Mouse (Mus musculus) brown adipose tissue, adult 24 weeks (tissue): ENCODE data around the gene C8g. TPM values are rescaled to one million over a fixed set of nuclear protein-coding genes. Genes with fewer than 3 reads are reported as not detected.

Experiments used
- H3K27ac ChIP-seq: fragments of 200-500 bp; replicated peaks from 2 replicates; pipeline ENCODE4 v1.5.1; 2012; ENCODE audit warnings: low read depth, mild to moderate bottlenecking, low read length
- H3K4me1 ChIP-seq: fragments of 200-500 bp; 2 replicates; pipeline ENCODE4 v1.6.1; 2012; ENCODE audit warnings: low read length, mixed read lengths; ENCODE audit not compliant: control insufficient read depth, insufficient read depth, insufficient read length
- H3K4me3 ChIP-seq: fragments of 200-500 bp; 2 replicates; pipeline ENCODE4 v1.5.1; 2012; ENCODE audit warnings: low read depth, mild to moderate bottlenecking, low read length, moderate library complexity; ENCODE audit not compliant: insufficient read depth
- polyA plus RNA-seq: library from polyadenylated mRNA; stranded (reverse); fragments of >200 nt; gene quantifications from 2 replicates; pipeline ENCODE4 v1.2.4, GENCODE M21; 2012; ENCODE audit not compliant: missing spikeins, insufficient read depth, insufficient read length

C8g gene
- polyA plus RNA-seq, 1 experiment = 9.2 TPM

- Histone ChIP-seq H3K27ac (no peak overlapping the region), H3K4me3 (no peak overlapping the region), H3K4me1 (peaks cover 2% of the 10 kb centered on the region; the same call in 1 of the 2 replicates)
These were observed 13.4 kb downstream of the C8g start for GRCm38 (mm10) chr2:25487965-25488670.

DNA sequence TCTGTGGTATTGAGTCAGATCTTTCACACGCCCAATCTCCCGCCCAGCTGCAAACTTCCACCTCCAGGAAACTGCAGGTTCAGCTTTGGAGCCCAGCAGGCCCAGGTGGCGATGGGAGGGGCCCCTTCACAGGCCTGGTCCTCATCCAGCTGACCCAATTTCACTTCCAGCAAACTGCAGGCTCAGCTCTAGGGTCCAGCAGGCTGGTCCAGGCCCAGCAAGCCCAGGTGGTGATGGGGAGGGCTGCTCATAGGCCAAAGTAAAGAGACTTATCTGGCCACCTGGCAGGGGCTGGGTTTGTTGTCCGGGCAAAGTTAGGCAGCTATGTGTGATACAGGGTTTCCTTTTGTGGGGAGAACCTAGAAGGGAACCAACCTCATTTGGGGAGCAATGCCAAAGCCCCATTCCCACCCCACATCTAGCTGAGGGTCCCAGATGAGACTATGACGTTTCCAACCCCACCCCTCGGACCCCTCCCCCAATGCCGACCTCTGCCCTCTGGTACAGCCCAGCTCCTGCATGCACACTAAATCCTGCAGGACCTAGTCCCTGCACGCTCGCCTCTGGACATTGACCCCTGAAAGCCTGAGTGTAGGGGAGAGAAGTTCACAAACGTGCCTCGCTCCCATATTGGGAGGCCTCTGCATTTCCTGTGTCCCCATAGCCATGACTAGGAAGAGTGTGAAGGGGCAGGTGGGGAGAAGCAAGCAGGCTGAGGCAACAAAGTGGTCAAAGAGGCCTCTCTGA, 16.4 kb downstream of the C8g start:
- Histone ChIP-seq H3K4me1 (peaks cover 2% of the 10 kb centered on the region; the same call in 1 of the 2 replicates), H3K27ac (no peak overlapping the region), H3K4me3 (no peak overlapping the region)

DNA sequence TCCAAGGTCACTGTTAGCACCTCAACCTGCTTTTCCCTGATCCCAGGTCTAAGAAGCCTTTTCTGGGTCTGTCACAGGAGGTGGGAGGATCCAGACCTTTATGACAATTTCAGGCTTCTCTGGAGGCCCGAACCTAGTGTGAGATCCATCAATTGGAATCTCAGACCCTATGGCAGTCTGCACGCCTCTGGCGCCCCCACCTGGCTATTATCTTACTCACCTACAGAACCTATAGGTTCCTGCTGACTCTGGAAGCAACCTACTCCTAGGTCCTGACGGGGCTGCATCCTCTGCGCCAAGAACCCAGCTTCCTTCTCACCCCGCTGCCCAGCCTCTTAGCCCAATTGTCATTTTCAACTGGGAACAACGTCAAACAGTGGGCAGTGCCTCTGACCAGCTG, 18.6 kb downstream of the C8g start:
- no peak overlapping the region for H3K4me3 ChIP-seq
- H3K4me1 ChIP-seq = peaks cover 7% of the 10 kb centered on the region
- H3K27ac ChIP-seq = no peak overlapping the region

- peaks cover 7% of the 10 kb centered on the region for H3K4me1 ChIP-seq
- no peak overlapping the region for H3K27ac ChIP-seq
- H3K4me3 ChIP-seq = no peak overlapping the region
These were observed 21.0 kb downstream of the C8g start for GRCm38 (mm10) chr2:25480541-25480940.

DNA sequence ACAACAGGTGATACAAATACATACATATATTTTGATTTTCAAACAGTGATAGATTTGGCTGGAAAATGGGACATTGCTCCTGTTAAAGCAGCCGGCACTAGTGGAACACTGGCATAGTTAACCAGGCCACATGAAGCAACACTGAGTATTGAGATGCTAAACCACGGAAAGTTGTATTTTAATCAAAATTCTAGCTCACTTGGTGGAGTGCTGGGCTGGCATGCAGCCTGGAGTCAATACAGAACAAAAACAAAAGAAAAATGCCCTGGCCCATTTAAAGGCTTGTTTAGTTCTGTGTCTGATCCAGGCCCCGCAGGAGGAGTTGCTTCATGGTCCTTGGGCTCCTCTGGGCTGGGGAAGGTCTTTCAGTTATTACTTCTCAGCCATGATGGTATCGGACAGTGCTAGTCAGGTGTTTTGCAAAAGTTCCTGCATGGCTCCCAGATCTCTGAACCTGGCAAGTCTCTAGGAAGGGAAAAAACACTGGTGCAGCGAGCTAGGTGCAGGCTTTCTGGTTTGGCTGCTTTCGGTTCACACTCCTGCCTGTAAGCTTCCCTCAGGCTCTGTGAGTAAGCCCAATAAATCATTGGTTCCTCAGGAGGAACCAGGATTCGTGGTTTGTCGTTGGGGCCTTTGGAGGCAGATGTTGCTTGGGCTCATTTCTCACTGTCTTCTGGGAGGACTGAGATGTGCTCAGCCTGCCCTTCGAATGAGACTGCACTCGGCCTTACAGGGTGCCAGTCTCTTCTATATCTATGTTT, 21.8 kb downstream of the C8g start:
- peaks cover 7% of the 10 kb centered on the region for H3K4me1 ChIP-seq

GRCm38 (mm10) chr2:25477967-25478675, 23.4 kb downstream of the C8g start:
- H3K4me3 ChIP-seq = no peak overlapping the region
- H3K4me1 ChIP-seq = peaks cover 17% of the 10 kb centered on the region
- H3K27ac ChIP-seq = peak overlapping the region; percentile 33

More for the DNA sequence above, 21.8 kb downstream of the C8g start:
- no peak overlapping the region for H3K4me3 ChIP-seq
- H3K27ac ChIP-seq = no peak overlapping the region

DNA sequence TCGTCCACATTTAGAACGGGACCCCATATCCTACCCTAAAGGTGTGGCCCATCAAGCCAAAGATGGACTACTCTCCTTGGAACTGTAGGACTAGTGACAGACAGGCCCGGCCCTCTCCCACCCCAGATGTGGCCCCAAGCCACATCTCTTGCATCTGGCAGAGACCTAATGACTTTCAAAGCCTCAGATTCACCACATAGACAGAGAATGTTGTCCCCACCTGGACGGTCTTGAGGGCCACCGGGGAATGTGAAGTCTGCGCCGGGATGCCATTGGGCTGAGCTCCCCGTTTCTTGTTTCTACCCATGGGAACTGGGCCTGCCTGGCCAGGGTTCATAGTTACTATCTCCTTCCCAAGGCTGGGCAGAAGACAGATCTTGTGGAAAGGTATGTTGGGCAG, 24.0 kb downstream of the C8g start:
- H3K27ac ChIP-seq = no peak overlapping the region
- peaks cover 17% of the 10 kb centered on the region for H3K4me1 ChIP-seq
- no peak overlapping the region for H3K4me3 ChIP-seq

- peak overlapping the region; percentile 100 for H3K27ac ChIP-seq
- H3K4me1 ChIP-seq = peaks cover 16% of the 10 kb centered on the region
- no peak overlapping the region for H3K4me3 ChIP-seq
These were observed 29.0 kb downstream of the C8g start for GRCm38 (mm10) chr2:25472550-25472949.

GRCm38 (mm10) chr2:25469969-25470368, 31.6 kb downstream of the C8g start, which contains the start of gene Ptgds:
TSS of gene Ptgds (minus strand) at chr2:25470046.
- H3K27ac ChIP-seq = no peak within 1 kb of the TSS
- H3K4me1 ChIP-seq = peaks cover 27% of the 10 kb centered on the region
- H3K4me3 ChIP-seq = no peak within 1 kb of the TSS

GRCm38 (mm10) chr2:25468962-25469915, 32.3 kb downstream of the C8g start:
- H3K27ac ChIP-seq = no peak overlapping the region
- no peak overlapping the region for H3K4me3 ChIP-seq
- H3K4me1 ChIP-seq = peaks cover 28% of the 10 kb centered on the region

DNA sequence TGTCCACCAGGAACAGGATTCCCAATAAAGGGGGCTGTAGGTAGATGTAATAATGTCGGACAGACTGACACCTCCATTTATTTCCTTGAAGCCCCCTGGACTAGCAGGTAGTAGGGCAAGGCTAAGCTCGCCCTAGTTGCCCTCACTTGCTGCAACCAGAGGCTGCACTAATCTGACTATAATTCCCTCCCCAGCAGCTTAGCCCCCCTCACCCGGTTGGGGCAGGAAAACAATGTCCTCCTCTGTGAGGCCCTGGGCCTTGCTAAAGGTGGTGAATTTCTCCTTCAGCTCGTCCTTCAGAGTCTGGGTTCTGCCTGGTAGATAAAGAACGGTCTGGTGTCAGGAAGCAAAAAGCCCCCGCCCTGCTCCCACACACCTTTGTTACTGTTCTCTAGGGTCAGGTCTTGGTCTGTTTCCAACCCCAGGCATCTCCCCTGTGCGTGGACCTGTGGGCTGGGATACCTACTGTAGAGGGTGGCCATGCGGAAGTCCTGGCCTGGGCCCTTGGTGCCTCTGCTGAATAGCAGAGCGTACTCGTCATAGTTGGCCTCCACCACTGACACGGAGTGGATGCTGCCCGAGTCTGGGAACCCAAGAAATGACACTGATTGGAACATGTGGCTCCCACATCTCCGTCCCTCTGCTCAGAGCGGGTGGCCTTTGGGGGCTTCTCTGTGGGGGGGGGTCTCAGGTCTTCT, 33.8 kb downstream of the C8g start:
- H3K4me3 ChIP-seq = no peak overlapping the region
- H3K27ac ChIP-seq = no peak overlapping the region
- H3K4me1 ChIP-seq = peaks cover 18% of the 10 kb centered on the region

- Histone ChIP-seq H3K27ac (peak overlapping the region; percentile 68), H3K4me3 (no peak overlapping the region), H3K4me1 (peaks cover 22% of the 10 kb centered on the region)
These were observed 35.5 kb downstream of the C8g start for GRCm38 (mm10) chr2:25465816-25466635.

GRCm38 (mm10) chr2:25465256-25465655, 36.3 kb downstream of the C8g start:
- Histone ChIP-seq H3K27ac (peak overlapping the region; percentile 68), H3K4me1 (peaks cover 22% of the 10 kb centered on the region), H3K4me3 (no peak overlapping the region)
